Mouse (Mus musculus): Measurements from ENCODE around the gene Fnbp1. TPM values are rescaled to one million over a fixed set of nuclear protein-coding genes. Genes with fewer than 3 reads are reported as not detected.
A peak's percentile ranks its signal among the peaks of the same experiment; 100 is the strongest.

Gene Fnbp1
- polyA plus RNA-seq, 1 experiment from 2014 or later, result 34.6 TPM

DNA sequence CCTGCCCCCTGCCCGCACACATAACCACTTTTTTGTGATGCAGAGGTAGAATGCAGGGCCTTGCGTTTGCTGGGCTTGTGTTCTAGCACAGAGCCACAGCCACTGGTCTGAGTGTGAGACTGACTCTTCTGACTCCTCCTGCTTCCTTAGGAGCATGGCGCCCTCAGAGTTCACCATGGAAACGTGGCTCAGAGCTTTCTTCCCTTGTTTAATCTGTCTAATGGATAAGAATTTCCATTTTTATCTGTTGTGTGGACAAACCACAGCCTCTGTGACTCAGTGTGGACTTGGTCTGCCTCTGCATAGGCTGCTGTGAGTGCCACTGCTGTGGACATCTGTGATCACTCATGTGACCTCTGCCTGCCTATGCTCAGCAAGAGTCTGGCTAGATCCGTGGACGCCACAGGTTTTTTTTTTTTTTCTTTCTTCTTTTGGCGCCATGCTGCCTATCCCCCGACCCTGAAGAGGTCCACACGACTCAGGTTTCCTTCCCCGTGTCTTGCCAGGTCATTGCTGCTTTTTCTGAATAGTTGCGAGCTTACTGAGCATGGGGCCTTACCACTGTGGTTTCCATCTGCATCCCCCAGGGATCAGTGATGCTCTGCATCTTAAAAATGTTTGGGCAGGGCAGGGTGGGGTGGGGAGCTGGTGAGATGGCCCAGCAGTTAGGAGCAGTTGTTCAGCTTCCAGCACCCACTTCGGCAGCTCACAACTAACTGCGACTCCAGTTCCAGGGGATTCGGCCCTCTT, 128.3 kb downstream of the Fnbp1 start:
- Histone ChIP-seq H3K36me3 (ENCODE audit: control insufficient read depth, insufficient read depth, low read length) (peaks cover 13% of the 10 kb centered on the region; the same call in 1 of the 2 replicates), H3K4me1 (ENCODE audit: control insufficient read depth, insufficient read depth, low read length) (no peaks in the 10 kb centered on the region), H3K9me3 (replicated peaks; ENCODE audit: control insufficient read depth, low read length) (no peaks in the 10 kb centered on the region), H3K9ac (ENCODE audit: low read length) (no peak overlapping the region), H3K4me3 (replicated peaks; ENCODE audit: low read length) (no peak overlapping the region), H3K4me2 (ENCODE audit: low read depth, low read length) (no peak overlapping the region), H3K27ac (ENCODE audit: low read length) (no peak overlapping the region), H3K27me3 (ENCODE audit: control insufficient read depth, insufficient read depth, low read length) (no peaks in the 10 kb centered on the region)
- no peak for ATAC-seq (ENCODE audit: insufficient read depth, low FRiP score)
- 72% methylated on average over 14 of the region's 14 CpGs for WGBS

DNA sequence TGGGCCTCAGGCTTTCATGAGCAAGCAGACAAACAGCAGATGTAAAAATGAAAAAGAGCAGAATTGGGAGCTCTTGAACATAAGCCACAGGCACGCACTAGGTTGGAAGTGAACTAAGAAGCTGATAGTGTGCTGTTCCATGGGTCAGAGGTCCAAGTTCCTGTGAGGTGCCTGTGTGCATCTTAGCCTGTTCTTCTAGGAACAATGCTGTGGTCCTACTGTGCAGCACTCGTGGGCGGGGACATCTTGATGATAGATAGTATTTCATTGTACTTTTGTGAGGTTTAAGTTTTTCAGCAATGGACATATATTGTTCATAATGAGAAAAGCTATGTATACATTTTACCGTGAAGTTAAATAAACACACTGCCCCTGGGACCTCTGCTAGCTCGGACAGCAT, 134.6 kb downstream of the Fnbp1 start:
- Histone ChIP-seq H3K9me3 (replicated peaks; ENCODE audit: control insufficient read depth, low read length) (no peaks in the 10 kb centered on the region), H3K27me3 (ENCODE audit: control insufficient read depth, insufficient read depth, low read length) (no peaks in the 10 kb centered on the region), H3K4me1 (ENCODE audit: control insufficient read depth, insufficient read depth, low read length) (peaks cover 7% of the 10 kb centered on the region; the same call in 1 of the 2 replicates), H3K9ac (ENCODE audit: low read length) (no peak overlapping the region), H3K36me3 (ENCODE audit: control insufficient read depth, insufficient read depth, low read length) (peaks cover 6% of the 10 kb centered on the region; the same call in 1 of the 2 replicates), H3K4me3 (replicated peaks; ENCODE audit: low read length) (no peak overlapping the region), H3K27ac (ENCODE audit: low read length) (no peak overlapping the region), H3K4me2 (ENCODE audit: low read depth, low read length) (no peak overlapping the region)
- WGBS, result 56% methylated on average over 5 of the region's 5 CpGs
- ATAC-seq (ENCODE audit: insufficient read depth, low FRiP score), result no peak

DNA sequence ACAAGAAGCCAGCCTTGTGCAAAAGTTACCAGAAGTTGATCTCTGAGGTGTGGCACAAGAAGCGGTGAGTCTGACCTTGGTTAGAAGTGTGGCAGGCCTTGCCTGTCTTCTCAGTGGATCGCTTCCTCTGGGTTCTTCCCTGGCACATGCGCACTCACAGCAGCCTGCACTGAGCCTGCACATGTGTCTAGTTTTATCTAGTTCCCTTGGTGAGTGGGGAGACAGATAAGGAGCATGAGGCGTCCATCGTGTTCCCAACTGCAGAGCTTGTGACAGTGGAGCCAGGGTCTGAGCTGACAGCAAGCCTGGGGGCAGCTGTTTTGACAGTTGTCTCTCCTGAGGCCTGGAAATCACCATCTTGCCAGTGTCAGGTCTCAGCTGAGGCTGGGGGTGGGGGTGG, 135.4 kb downstream of the Fnbp1 start:
- Histone ChIP-seq H3K9ac (ENCODE audit: low read length) (peak overlapping the region; percentile 14), H3K27ac (ENCODE audit: low read length) (peak overlapping the region; percentile 35; the same call in 1 of the 2 replicates), H3K27me3 (ENCODE audit: control insufficient read depth, insufficient read depth, low read length) (no peaks in the 10 kb centered on the region), H3K4me3 (replicated peaks; ENCODE audit: low read length) (no peak overlapping the region), H3K4me1 (ENCODE audit: control insufficient read depth, insufficient read depth, low read length) (peaks cover 7% of the 10 kb centered on the region; the same call in 1 of the 2 replicates), H3K36me3 (ENCODE audit: control insufficient read depth, insufficient read depth, low read length) (peaks cover 6% of the 10 kb centered on the region; the same call in 1 of the 2 replicates), H3K4me2 (ENCODE audit: low read depth, low read length) (no peak overlapping the region), H3K9me3 (replicated peaks; ENCODE audit: control insufficient read depth, low read length) (no peaks in the 10 kb centered on the region)
- ATAC-seq (ENCODE audit: insufficient read depth, low FRiP score), result 0 out of 2 replicates have a peak, but pooled peaks have one; percentile 11
- WGBS, result 65% methylated on average over 5 of the region's 5 CpGs

DNA sequence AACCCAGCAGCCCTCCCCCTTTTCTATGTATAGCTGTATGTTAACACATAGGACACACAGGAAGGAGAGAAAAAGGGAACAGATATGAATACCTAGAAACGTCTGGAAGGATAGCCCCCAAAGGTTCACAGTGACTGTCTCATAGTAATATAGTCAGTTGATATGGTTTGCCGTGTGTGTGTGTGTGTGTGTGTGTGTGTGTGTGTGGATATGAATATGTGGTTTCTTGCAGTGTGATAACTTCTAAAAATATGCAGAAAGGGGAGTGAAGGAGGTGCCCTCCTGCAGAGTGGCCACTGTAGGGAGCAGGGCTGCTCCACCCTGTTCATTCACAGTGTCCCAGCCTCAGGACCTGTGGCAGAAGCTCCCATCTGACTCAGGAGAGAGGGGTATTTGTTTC, 136.4 kb downstream of the Fnbp1 start:
- WGBS, result 78% methylated on average over 2 of the region's 2 CpGs
- Histone ChIP-seq H3K9ac (ENCODE audit: low read length) (no peak overlapping the region), H3K4me1 (ENCODE audit: control insufficient read depth, insufficient read depth, low read length) (peaks cover 7% of the 10 kb centered on the region; the same call in 1 of the 2 replicates), H3K27ac (ENCODE audit: low read length) (no peak overlapping the region), H3K36me3 (ENCODE audit: control insufficient read depth, insufficient read depth, low read length) (0 out of 2 replicates have a peak, but pooled peaks cover 3% of the 10 kb centered on the region), H3K4me3 (replicated peaks; ENCODE audit: low read length) (no peak overlapping the region), H3K27me3 (ENCODE audit: control insufficient read depth, insufficient read depth, low read length) (no peaks in the 10 kb centered on the region), H3K9me3 (replicated peaks; ENCODE audit: control insufficient read depth, low read length) (no peaks in the 10 kb centered on the region), H3K4me2 (ENCODE audit: low read depth, low read length) (no peak overlapping the region)
- no peak for ATAC-seq (ENCODE audit: insufficient read depth, low FRiP score)

DNA sequence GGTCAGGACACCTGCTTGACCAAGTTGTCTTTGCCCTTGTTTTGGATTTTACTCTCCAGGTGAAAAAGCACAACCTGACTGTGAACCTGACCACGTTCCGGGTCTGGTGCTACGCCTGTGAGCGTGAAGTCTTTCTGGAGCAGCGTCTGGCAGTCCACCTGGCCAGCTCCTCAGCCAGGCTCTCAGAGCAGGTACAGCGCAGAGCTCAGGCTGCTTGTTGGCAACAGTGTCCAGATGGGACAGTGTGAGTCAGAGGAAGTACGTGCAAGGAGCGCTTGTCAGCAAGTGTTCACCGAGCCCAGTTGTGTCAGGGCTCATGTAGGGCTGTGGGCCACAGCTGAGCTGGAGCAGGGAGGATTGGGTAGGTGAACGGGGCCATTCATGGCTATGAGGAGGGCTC, 139.0 kb downstream of the Fnbp1 start:
- no peak for ATAC-seq (ENCODE audit: insufficient read depth, low FRiP score)
- Histone ChIP-seq H3K36me3 (ENCODE audit: control insufficient read depth, insufficient read depth, low read length) (0 out of 2 replicates have a peak, but pooled peaks cover 2% of the 10 kb centered on the region), H3K27ac (ENCODE audit: low read length) (no peak overlapping the region), H3K27me3 (ENCODE audit: control insufficient read depth, insufficient read depth, low read length) (no peaks in the 10 kb centered on the region), H3K4me2 (ENCODE audit: low read depth, low read length) (no peak overlapping the region), H3K9ac (ENCODE audit: low read length) (no peak overlapping the region), H3K4me1 (ENCODE audit: control insufficient read depth, insufficient read depth, low read length) (peaks cover 7% of the 10 kb centered on the region; the same call in 1 of the 2 replicates), H3K4me3 (replicated peaks; ENCODE audit: low read length) (no peak overlapping the region), H3K9me3 (replicated peaks; ENCODE audit: control insufficient read depth, low read length) (no peaks in the 10 kb centered on the region)
- 91% methylated on average over 10 of the region's 10 CpGs for WGBS

DNA sequence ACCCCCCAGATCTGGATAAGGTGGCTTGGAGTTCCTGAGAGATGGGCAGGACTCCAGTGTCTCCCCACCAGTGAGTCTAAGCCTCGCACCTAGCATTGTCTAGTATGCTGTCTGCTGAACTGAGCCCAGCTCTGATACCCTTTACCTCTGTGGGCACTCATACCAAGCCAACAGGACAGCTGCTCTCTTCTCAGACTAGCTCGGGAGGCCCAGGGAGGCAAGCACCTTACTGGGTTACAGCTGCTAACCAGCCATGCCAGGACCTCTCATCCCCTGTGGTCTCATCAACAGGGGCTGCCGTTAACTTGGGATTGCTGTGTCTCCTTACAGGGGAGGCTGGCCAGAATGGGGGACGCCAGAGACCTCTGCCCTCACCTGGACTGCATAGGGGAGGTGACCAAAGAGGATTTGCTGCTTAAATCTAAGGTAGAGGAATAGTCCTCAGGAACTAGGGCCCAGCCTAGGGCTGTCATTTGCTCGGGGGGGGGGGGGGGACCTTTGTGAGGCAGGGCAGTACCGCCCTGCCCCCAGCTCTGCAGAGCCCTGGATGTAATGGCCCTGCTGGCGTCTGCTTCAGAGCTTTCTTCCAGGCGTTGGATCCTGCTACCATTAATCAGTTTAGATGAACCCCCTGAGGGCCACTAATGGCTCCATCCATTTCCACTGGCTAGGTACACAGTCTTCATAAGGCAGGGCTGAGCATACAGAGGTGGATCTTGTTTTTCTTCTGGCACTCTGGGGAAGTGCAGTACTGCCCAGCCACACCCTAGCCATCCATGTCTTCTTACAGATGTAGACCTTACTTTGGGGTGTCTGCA, 143.2 kb downstream of the Fnbp1 start:
- ATAC-seq (ENCODE audit: insufficient read depth, low FRiP score), result peak; percentile 25; the same call in 1 of the 2 replicates
- Histone ChIP-seq H3K4me3 (replicated peaks; ENCODE audit: low read length) (no peak overlapping the region), H3K36me3 (ENCODE audit: control insufficient read depth, insufficient read depth, low read length) (no peaks in the 10 kb centered on the region), H3K9me3 (replicated peaks; ENCODE audit: control insufficient read depth, low read length) (no peaks in the 10 kb centered on the region), H3K27ac (ENCODE audit: low read length) (no peak overlapping the region), H3K27me3 (ENCODE audit: control insufficient read depth, insufficient read depth, low read length) (no peaks in the 10 kb centered on the region), H3K4me1 (ENCODE audit: control insufficient read depth, insufficient read depth, low read length) (0 out of 2 replicates have a peak, but pooled peaks cover 2% of the 10 kb centered on the region), H3K4me2 (ENCODE audit: low read depth, low read length) (no peak overlapping the region), H3K9ac (ENCODE audit: low read length) (no peak overlapping the region)
- 66% methylated on average over 7 of the region's 8 CpGs for WGBS

DNA sequence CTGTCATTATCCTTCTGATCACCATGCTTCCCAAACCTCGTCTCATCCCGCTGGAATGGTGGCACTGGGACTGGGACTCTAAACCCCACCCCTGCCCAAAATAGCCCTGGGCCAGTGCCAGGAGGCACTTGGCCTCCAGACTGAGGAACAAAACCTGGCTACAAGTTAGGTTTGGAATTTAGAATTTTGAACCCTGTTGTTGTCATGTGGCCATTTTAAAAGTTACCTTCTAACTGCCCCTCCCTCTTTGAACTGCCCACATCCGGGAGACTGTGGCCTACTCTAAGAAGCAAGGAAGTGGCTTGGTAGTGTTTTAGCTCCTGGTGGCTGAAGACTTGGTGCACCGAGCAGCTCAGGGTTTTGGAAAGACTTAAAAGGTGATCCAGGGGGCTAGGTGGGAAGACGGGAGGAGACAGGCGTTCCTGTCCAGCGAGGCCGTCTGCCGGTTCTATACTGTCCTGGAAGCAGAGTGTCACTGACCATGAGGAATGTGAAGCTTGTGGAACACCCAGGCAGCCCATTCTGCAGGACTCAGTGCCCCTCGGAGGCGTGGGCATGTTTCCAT, 146.3 kb downstream of the Fnbp1 start:
- 73% methylated on average over 11 of the region's 11 CpGs for WGBS
- no peak overlapping the region for H3K4me3 ChIP-seq (replicated peaks; ENCODE audit: low read length)
- H3K4me2 ChIP-seq (ENCODE audit: low read depth, low read length), result no peak overlapping the region
- H3K36me3 ChIP-seq (ENCODE audit: control insufficient read depth, insufficient read depth, low read length), result no peaks in the 10 kb centered on the region
- ATAC-seq (ENCODE audit: insufficient read depth, low FRiP score), result no peak
- no peak overlapping the region for H3K27ac ChIP-seq (ENCODE audit: low read length)
- no peak overlapping the region for H3K9ac ChIP-seq (ENCODE audit: low read length)
- H3K27me3 ChIP-seq (ENCODE audit: control insufficient read depth, insufficient read depth, low read length), result no peaks in the 10 kb centered on the region
- no peaks in the 10 kb centered on the region for H3K9me3 ChIP-seq (replicated peaks; ENCODE audit: control insufficient read depth, low read length)
- H3K4me1 ChIP-seq (ENCODE audit: control insufficient read depth, insufficient read depth, low read length), result 0 out of 2 replicates have a peak, but pooled peaks cover 2% of the 10 kb centered on the region

DNA sequence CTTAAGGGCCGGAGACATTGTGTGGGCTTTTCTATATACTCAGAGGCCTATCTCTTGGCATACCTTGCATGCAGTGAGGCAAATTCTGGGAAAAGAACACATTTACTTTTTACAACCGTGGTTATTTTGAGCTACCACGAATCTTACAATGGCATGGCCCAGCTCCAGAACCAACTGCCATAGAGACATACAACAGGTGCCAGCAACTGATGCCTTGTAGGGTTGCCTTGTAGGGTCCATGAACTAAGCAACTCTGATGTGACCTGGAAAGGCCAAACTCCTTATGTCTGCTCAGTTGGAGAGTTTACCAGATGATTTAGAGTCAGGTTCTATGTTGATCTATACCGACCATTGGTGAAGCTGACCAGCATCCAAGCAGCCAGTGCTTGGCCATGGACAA, 147.0 kb downstream of the Fnbp1 start:
- Histone ChIP-seq H3K27me3 (ENCODE audit: control insufficient read depth, insufficient read depth, low read length) (no peaks in the 10 kb centered on the region), H3K4me3 (replicated peaks; ENCODE audit: low read length) (no peak overlapping the region), H3K9ac (ENCODE audit: low read length) (no peak overlapping the region), H3K36me3 (ENCODE audit: control insufficient read depth, insufficient read depth, low read length) (no peaks in the 10 kb centered on the region), H3K27ac (ENCODE audit: low read length) (no peak overlapping the region), H3K4me2 (ENCODE audit: low read depth, low read length) (no peak overlapping the region), H3K4me1 (ENCODE audit: control insufficient read depth, insufficient read depth, low read length) (0 out of 2 replicates have a peak, but pooled peaks cover 2% of the 10 kb centered on the region), H3K9me3 (replicated peaks; ENCODE audit: control insufficient read depth, low read length) (no peaks in the 10 kb centered on the region)
- no peak for ATAC-seq (ENCODE audit: insufficient read depth, low FRiP score)
- WGBS, result 90% methylated on average over 4 of the region's 4 CpGs

All from stomach, embryonic 16.5 days (tissue).